Comparison of ENCODE assay signal across 16 mouse cellular contexts in the genomic region with DNA sequence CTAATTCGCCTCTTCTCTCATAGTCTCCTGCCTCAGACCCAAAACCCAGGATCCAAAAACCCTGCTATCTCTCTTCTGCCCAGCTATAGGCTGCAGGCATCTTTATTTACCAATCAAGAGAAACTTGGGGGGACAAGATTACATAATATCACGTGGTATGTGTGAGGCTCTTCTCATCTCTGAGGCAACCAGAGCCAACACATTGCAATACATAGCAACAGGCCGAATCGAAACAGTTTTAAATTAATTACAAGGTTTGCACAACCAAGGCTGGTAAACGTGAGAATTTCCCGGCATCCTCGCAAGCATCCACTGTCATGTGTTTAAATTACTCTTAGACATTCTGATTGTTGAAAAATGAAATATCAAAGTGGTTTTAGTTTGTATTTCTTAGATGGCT. TPM values are rescaled to one million over a fixed set of nuclear protein-coding genes. Genes with fewer than 3 reads are reported as not detected.
DNase-seq lines count a peak whose midpoint lies in the region; ATAC-seq lines count a peak whose summit lies in the region.
"Had no signal": no experiment of that assay in that cellular context is flagged by ENCODE, and none has a peak within 500 bp of the region (broad histone marks: within the 10 kb centered on the region; RNA-seq: fewer than 3 reads in every experiment).

No protein-coding gene starts in this region.

- peak; percentile 37 to 56; a peak in 1 of 4 replicates for ATAC-seq in hematopoietic stem cell, adult 5-6 weeks (replicated peaks in 1 of 2; ENCODE audit: insufficient read depth in 1 of 2, low FRiP score in 2 of 2, low TSS enrichment in 1 of 2, low read depth in 1 of 2, poor library complexity in 2 of 2, severe bottlenecking in 2 of 2)
- ATAC-seq: forebrain, embryonic 13.5 days; forebrain, postnatal 0 days; hindbrain, postnatal 0 days had no signal

- DNase-seq in layer of hippocampus, adult 9-11 months = peak; percentile 13
- DNase-seq in layer of hippocampus, postnatal 36 days = no peak
- peak; percentile 31 for DNase-seq in brain, adult 2 months (ENCODE audit: low read depth, low spot score)
- no peak for DNase-seq in adrenal gland, postnatal 4 days (ENCODE audit: low spot score in 2 of 2)
- no peak for DNase-seq in Muller cell, postnatal 12 days (ENCODE audit: inconsistent ontology term)
- DNase-seq: adrenal gland, adult 8-10 months; adrenal gland, postnatal 36 days; cerebellum, adult 11-12 months; cerebellum, adult 9-10 months; cerebellum, postnatal 25 days; forebrain, postnatal 0 days; gastrocnemius, postnatal 14 days; heart, postnatal 4 days had no signal

RNA-seq across cellular contexts. Expression of gene Tmx4, which starts 47.1 kb away (rescaled TPM):
- 100 to 1,000 TPM; 156 to 164 TPM for total RNA-seq in layer of hippocampus, postnatal 36 days (2021)
- total RNA-seq in hematopoietic stem cell, adult 5-6 weeks (2017) = 65.2 and 82.1 TPM in 2 replicates
- total RNA-seq in adrenal gland, postnatal 4 days (2021) = 10 to 100 TPM; 45.7 to 46.6 TPM

Comparison
In these comparisons a context has a peak if more than half of its experiments do, and no peak if none do; other contexts are left out.
1. DNase-seq: peak in layer of hippocampus, adult 9-11 months (single experiment) and brain, adult 2 months (single experiment); none in layer of hippocampus, postnatal 36 days (0 of 2), adrenal gland, postnatal 4 days (0 of 2) and Muller cell, postnatal 12 days (single experiment).